Mouse (Mus musculus): Measurements from ENCODE around the gene Vti1a. TPM values are rescaled to one million over a fixed set of nuclear protein-coding genes. Genes with fewer than 3 reads are reported as not detected.

Gene Vti1a
- polyA plus RNA-seq, 1 experiment from 2014 or later, result 42.1 TPM

DNA sequence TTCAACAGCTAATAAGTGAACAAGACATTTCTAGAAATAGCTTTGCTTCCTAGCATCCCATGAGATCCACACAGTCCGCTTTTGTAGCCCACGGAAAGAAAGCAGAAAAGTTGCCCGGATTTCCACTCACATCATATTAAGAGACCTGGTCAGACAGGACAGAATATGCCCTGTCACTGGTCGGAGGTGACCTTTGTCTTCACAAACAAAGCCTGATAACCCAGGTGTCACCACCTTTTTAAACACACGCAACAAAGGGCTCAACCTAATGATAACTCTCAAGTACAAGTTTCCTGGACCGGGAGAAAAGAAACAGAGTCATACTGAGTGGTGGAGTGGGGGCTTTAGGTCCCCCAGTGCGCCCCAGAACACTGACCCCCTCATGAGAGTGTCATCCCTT, 236.2 kb downstream of the Vti1a start:
- H3K27me3 ChIP-seq (ENCODE audit: control insufficient read depth, insufficient read depth, low read depth, low read length), result no peaks in the 10 kb centered on the region
- H3K27ac ChIP-seq (ENCODE audit: low read length), result no peak overlapping the region
- H3K4me3 ChIP-seq (ENCODE audit: low read depth, low read length), result no peak overlapping the region
- no peak for ATAC-seq
- no peak overlapping the region for H3K4me2 ChIP-seq (ENCODE audit: low read length)
- no peaks in the 10 kb centered on the region for H3K9me3 ChIP-seq (replicated peaks; ENCODE audit: control insufficient read depth, low read length, poor library complexity, severe bottlenecking)
- H3K9ac ChIP-seq (ENCODE audit: low read depth, low read length), result no peak overlapping the region
- 70% methylated on average over 7 of the region's 7 CpGs for WGBS
- peaks cover 12% of the 10 kb centered on the region for H3K4me1 ChIP-seq (ENCODE audit: control insufficient read depth, insufficient read depth, low read length)
- H3K36me3 ChIP-seq (ENCODE audit: control insufficient read depth, insufficient read depth, low read length), result no peaks in the 10 kb centered on the region

DNA sequence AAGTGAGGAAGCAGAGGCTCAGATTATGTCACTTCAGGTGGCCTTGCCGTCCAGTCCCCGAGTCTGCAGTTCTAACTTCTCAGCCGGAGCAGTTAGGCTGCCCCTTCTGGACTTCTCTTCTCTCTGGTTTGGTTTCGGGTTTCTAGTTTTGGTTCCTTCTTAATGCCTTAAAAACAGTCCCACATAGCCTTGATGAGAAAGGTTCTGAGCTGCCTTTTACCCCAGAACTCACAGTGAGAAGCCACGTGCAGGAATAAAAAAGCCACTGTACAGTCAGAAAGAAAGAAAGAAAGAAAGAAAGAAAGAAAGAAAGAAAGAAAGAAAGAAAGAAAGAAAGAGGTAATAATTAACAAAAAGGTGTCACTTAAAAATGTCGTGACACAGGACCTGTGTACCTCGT, 236.8 kb downstream of the Vti1a start:
- peaks cover 12% of the 10 kb centered on the region for H3K4me1 ChIP-seq (ENCODE audit: control insufficient read depth, insufficient read depth, low read length)
- no peak overlapping the region for H3K4me2 ChIP-seq (ENCODE audit: low read length)
- WGBS, result 62% methylated on average over 7 of the region's 7 CpGs
- H3K36me3 ChIP-seq (ENCODE audit: control insufficient read depth, insufficient read depth, low read length), result no peaks in the 10 kb centered on the region
- H3K27ac ChIP-seq (ENCODE audit: low read length), result no peak overlapping the region
- H3K9me3 ChIP-seq (replicated peaks; ENCODE audit: control insufficient read depth, low read length, poor library complexity, severe bottlenecking), result no peaks in the 10 kb centered on the region
- H3K9ac ChIP-seq (ENCODE audit: low read depth, low read length), result no peak overlapping the region
- H3K27me3 ChIP-seq (ENCODE audit: control insufficient read depth, insufficient read depth, low read depth, low read length), result no peaks in the 10 kb centered on the region
- no peak for ATAC-seq
- H3K4me3 ChIP-seq (ENCODE audit: low read depth, low read length), result no peak overlapping the region

- Histone ChIP-seq H3K9ac (ENCODE audit: low read depth, low read length) (no peak overlapping the region), H3K4me1 (ENCODE audit: control insufficient read depth, insufficient read depth, low read length) (peaks cover 12% of the 10 kb centered on the region), H3K27ac (ENCODE audit: low read length) (no peak overlapping the region), H3K36me3 (ENCODE audit: control insufficient read depth, insufficient read depth, low read length) (no peaks in the 10 kb centered on the region), H3K9me3 (replicated peaks; ENCODE audit: control insufficient read depth, low read length, poor library complexity, severe bottlenecking) (no peaks in the 10 kb centered on the region), H3K4me3 (ENCODE audit: low read depth, low read length) (no peak overlapping the region), H3K4me2 (ENCODE audit: low read length) (no peak overlapping the region), H3K27me3 (ENCODE audit: control insufficient read depth, insufficient read depth, low read depth, low read length) (no peaks in the 10 kb centered on the region; the same call in 1 of the 2 replicates)
- 57% methylated on average over 5 of the region's 5 CpGs for WGBS
- no peak for ATAC-seq
These were observed 238.2 kb downstream of the Vti1a start for GRCm38 (mm10) chr19:55554295-55554694.

GRCm38 (mm10) chr19:55554703-55555102, 238.6 kb downstream of the Vti1a start:
- H3K9me3 ChIP-seq (replicated peaks; ENCODE audit: control insufficient read depth, low read length, poor library complexity, severe bottlenecking), result no peaks in the 10 kb centered on the region
- H3K27me3 ChIP-seq (ENCODE audit: control insufficient read depth, insufficient read depth, low read depth, low read length), result peaks cover 3% of the 10 kb centered on the region; the same call in 1 of the 2 replicates
- H3K9ac ChIP-seq (ENCODE audit: low read depth, low read length), result no peak overlapping the region
- H3K36me3 ChIP-seq (ENCODE audit: control insufficient read depth, insufficient read depth, low read length), result no peaks in the 10 kb centered on the region
- peaks cover 12% of the 10 kb centered on the region for H3K4me1 ChIP-seq (ENCODE audit: control insufficient read depth, insufficient read depth, low read length)
- 72% methylated on average over 9 of the region's 9 CpGs for WGBS
- H3K4me2 ChIP-seq (ENCODE audit: low read length), result no peak overlapping the region
- no peak for ATAC-seq
- no peak overlapping the region for H3K27ac ChIP-seq (ENCODE audit: low read length)
- no peak overlapping the region for H3K4me3 ChIP-seq (ENCODE audit: low read depth, low read length)

DNA sequence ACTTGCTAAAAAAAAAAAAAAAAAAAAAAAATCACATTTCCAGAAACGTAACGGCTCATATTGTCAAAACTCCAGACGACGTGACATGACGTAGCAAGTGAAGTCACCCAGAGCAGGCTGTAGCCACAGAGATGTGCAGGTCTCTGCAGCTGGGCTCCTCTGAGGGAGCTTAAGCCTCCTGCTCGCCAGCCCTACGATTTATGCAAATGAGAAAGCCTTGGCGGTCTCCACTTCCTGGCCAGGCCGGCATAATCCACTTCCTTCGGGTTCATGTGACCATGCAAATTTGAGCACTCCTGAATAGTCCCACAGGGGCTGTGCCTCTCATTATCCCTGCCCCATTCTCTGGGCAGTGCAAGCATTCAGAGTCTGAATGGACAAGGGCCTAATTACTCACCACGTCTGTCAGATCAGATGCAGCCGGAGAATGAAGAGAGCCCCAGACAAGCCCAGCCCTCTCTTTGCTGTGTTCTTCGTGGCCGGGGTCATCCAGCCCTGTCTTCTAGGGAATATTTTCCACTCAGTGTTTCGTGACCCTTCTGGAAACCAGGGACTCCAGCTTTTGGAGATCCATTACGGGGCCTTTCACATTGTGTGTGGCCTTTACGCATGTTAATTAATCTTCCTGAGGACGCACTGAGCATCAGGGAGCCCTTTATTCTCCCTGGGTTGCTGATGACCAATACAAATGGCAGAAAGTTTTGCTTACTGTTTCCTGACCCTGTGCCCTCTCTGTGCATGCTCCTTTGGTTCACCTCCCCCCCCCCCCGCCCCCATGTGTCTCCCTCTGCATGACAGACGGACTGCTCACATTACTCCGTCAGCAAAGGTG, 240.3 kb downstream of the Vti1a start:
- H3K27me3 ChIP-seq (ENCODE audit: control insufficient read depth, insufficient read depth, low read depth, low read length), result peaks cover 3% of the 10 kb centered on the region; the same call in 1 of the 2 replicates
- H3K4me3 ChIP-seq (ENCODE audit: low read depth, low read length), result no peak overlapping the region; the same call in 1 of the 2 replicates
- H3K4me2 ChIP-seq (ENCODE audit: low read length), result peak overlapping the region; percentile 41
- H3K4me1 ChIP-seq (ENCODE audit: control insufficient read depth, insufficient read depth, low read length), result peaks cover 12% of the 10 kb centered on the region
- WGBS, result 10% methylated on average over 21 of the region's 21 CpGs
- H3K9me3 ChIP-seq (replicated peaks; ENCODE audit: control insufficient read depth, low read length, poor library complexity, severe bottlenecking), result no peaks in the 10 kb centered on the region
- peak overlapping the region; percentile 55 for H3K27ac ChIP-seq (ENCODE audit: low read length)
- peak overlapping the region; percentile 38 for H3K9ac ChIP-seq (ENCODE audit: low read depth, low read length)
- no peaks in the 10 kb centered on the region for H3K36me3 ChIP-seq (ENCODE audit: control insufficient read depth, insufficient read depth, low read length)
- peak; percentile 95 for ATAC-seq

GRCm38 (mm10) chr19:55559331-55559730, 243.2 kb downstream of the Vti1a start:
- Histone ChIP-seq H3K4me1 (ENCODE audit: control insufficient read depth, insufficient read depth, low read length) (peaks cover 16% of the 10 kb centered on the region), H3K4me2 (ENCODE audit: low read length) (no peak overlapping the region), H3K4me3 (ENCODE audit: low read depth, low read length) (no peak overlapping the region), H3K27ac (ENCODE audit: low read length) (no peak overlapping the region), H3K27me3 (ENCODE audit: control insufficient read depth, insufficient read depth, low read depth, low read length) (peaks cover 3% of the 10 kb centered on the region; the same call in 1 of the 2 replicates), H3K9me3 (replicated peaks; ENCODE audit: control insufficient read depth, low read length, poor library complexity, severe bottlenecking) (no peaks in the 10 kb centered on the region), H3K9ac (ENCODE audit: low read depth, low read length) (no peak overlapping the region), H3K36me3 (ENCODE audit: control insufficient read depth, insufficient read depth, low read length) (no peaks in the 10 kb centered on the region)
- 90% methylated on average over 12 of the region's 12 CpGs for WGBS
- no peak for ATAC-seq

GRCm38 (mm10) chr19:55560088-55560682, 244.1 kb downstream of the Vti1a start:
- ATAC-seq, result no peak
- Histone ChIP-seq H3K4me2 (ENCODE audit: low read length) (no peak overlapping the region), H3K9me3 (replicated peaks; ENCODE audit: control insufficient read depth, low read length, poor library complexity, severe bottlenecking) (no peaks in the 10 kb centered on the region), H3K4me3 (ENCODE audit: low read depth, low read length) (no peak overlapping the region), H3K4me1 (ENCODE audit: control insufficient read depth, insufficient read depth, low read length) (peaks cover 16% of the 10 kb centered on the region), H3K9ac (ENCODE audit: low read depth, low read length) (no peak overlapping the region), H3K27ac (ENCODE audit: low read length) (no peak overlapping the region), H3K27me3 (ENCODE audit: control insufficient read depth, insufficient read depth, low read depth, low read length) (peaks cover 3% of the 10 kb centered on the region; the same call in 1 of the 2 replicates), H3K36me3 (ENCODE audit: control insufficient read depth, insufficient read depth, low read length) (no peaks in the 10 kb centered on the region)
- 86% methylated on average over 11 of the region's 11 CpGs for WGBS

DNA sequence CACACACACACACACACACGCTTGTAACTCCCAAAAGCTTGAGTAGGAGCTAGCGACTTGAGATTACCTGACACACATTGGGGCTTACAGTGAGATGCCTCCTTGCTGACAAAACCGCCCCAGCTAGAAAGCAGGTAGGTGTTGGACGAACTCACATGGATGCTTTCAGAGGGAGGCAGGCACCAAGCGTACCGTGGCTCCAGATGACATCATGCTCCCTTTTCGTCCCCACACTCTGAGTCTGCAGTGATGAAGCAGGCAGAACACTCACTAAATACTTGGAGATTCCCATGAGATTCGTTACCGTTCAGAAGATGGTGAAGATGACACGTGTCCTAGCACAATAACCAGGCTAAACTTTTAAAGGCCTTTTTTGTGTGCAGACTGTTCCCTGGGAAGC, 245.4 kb downstream of the Vti1a start:
- H3K4me3 ChIP-seq (ENCODE audit: low read depth, low read length), result no peak overlapping the region
- H3K27me3 ChIP-seq (ENCODE audit: control insufficient read depth, insufficient read depth, low read depth, low read length), result peaks cover 3% of the 10 kb centered on the region; the same call in 1 of the 2 replicates
- no peaks in the 10 kb centered on the region for H3K9me3 ChIP-seq (replicated peaks; ENCODE audit: control insufficient read depth, low read length, poor library complexity, severe bottlenecking)
- no peak overlapping the region for H3K4me2 ChIP-seq (ENCODE audit: low read length)
- H3K4me1 ChIP-seq (ENCODE audit: control insufficient read depth, insufficient read depth, low read length), result peaks cover 7% of the 10 kb centered on the region; the same call in 1 of the 2 replicates
- no peak overlapping the region for H3K27ac ChIP-seq (ENCODE audit: low read length)
- no peaks in the 10 kb centered on the region for H3K36me3 ChIP-seq (ENCODE audit: control insufficient read depth, insufficient read depth, low read length)
- 77% methylated on average over 10 of the region's 10 CpGs for WGBS
- H3K9ac ChIP-seq (ENCODE audit: low read depth, low read length), result no peak overlapping the region
- no peak for ATAC-seq

Data from midbrain, embryonic 16.5 days (tissue).